Mouse (Mus musculus) frontal cortex, postnatal 14 days (tissue): ENCODE results near the gene Dhx34.
A peak's percentile ranks its signal among the peaks of the same experiment; 100 is the strongest.

Experiments used
- DNase-seq, 2 experiments: peaks; one replicate each; pipeline ENCODE4 v3.0.0; 2022; ENCODE audit warnings: low spot score in 2 of 2

Dhx34 gene

GRCm38 (mm10) chr7:16210862-16211365, 10.9 kb downstream of the Dhx34 start:
- DNase-seq = no peak

GRCm38 (mm10) chr7:16208781-16209665, 12.8 kb downstream of the Dhx34 start:
- no peak for DNase-seq

GRCm38 (mm10) chr7:16207496-16207895, 14.3 kb downstream of the Dhx34 start:
- DNase-seq = peak; percentile 14 to 33

- no peak for DNase-seq
Measured at GRCm38 (mm10) chr7:16207076-16207475, 14.8 kb downstream of the Dhx34 start.

- no peak for DNase-seq
Measured at GRCm38 (mm10) chr7:16204791-16205190, 17.0 kb downstream of the Dhx34 start.

- DNase-seq = no peak
Measured at GRCm38 (mm10) chr7:16203505-16203903, 18.3 kb downstream of the Dhx34 start.

- DNase-seq = no peak
Measured at GRCm38 (mm10) chr7:16202756-16203504, 18.9 kb downstream of the Dhx34 start.

- DNase-seq = no peak
Measured at GRCm38 (mm10) chr7:16201136-16201535, 20.7 kb downstream of the Dhx34 start.

- DNase-seq = no peak
Measured at GRCm38 (mm10) chr7:16198540-16198939, 23.3 kb downstream of the Dhx34 start.

- DNase-seq = no peak
Measured at GRCm38 (mm10) chr7:16197166-16197565, 24.7 kb downstream of the Dhx34 start.

- DNase-seq = no peak
Measured at GRCm38 (mm10) chr7:16196616-16197015, 25.2 kb downstream of the Dhx34 start.

- no peak for DNase-seq
Measured at GRCm38 (mm10) chr7:16193702-16194101, 28.1 kb downstream of the Dhx34 start.

- DNase-seq = peak; percentile 53 to 83
Measured at GRCm38 (mm10) chr7:16192315-16192714, 29.5 kb downstream of the Dhx34 start.

GRCm38 (mm10) chr7:16187494-16187893, 34.3 kb downstream of the Dhx34 start:
- DNase-seq = no peak

- DNase-seq = no peak
Measured at GRCm38 (mm10) chr7:16183663-16184062, 38.2 kb downstream of the Dhx34 start.

- DNase-seq = no peak
Measured at GRCm38 (mm10) chr7:16178114-16178513, 43.7 kb downstream of the Dhx34 start.

GRCm38 (mm10) chr7:16175542-16175931, 46.3 kb downstream of the Dhx34 start:
- no peak for DNase-seq

- peak in 1 of 2 experiments; percentile 48 for DNase-seq
Measured at GRCm38 (mm10) chr7:16174597-16175541, 47.0 kb downstream of the Dhx34 start, which contains the start of gene Meis3. Gene Meis3 (plus strand): TSS chr7:16175090.

- no peak for DNase-seq
Measured at GRCm38 (mm10) chr7:16173146-16173545, 48.7 kb downstream of the Dhx34 start.

- DNase-seq = no peak
Measured at GRCm38 (mm10) chr7:16172586-16173140, 49.2 kb downstream of the Dhx34 start.

- DNase-seq = no peak
Measured at GRCm38 (mm10) chr7:16172141-16172581, 49.7 kb downstream of the Dhx34 start.
